Mouse (Mus musculus): Measurements from ENCODE around the gene Pdk1. TPM values are rescaled to one million over a fixed set of nuclear protein-coding genes. Genes with fewer than 3 reads are reported as not detected.

The Pdk1 gene
- polyA plus RNA-seq, 1 experiment from 2014 or later, result 14.3 TPM

GRCm38 (mm10) chr2:71867480-71867879 lies 5.5 kb upstream of the Pdk1 start:
- Histone ChIP-seq H3K36me3 (ENCODE audit: control insufficient read depth, insufficient read depth) (no peaks in the 10 kb centered on the region), H3K27ac (ENCODE audit: low read depth, low read length) (no peak overlapping the region), H3K4me1 (replicated peaks; ENCODE audit: control insufficient read depth, insufficient read depth, low read length) (0 out of 2 replicates have a peak, but pooled peaks cover 3% of the 10 kb centered on the region), H3K4me2 (replicated peaks; ENCODE audit: low read depth) (no peak overlapping the region), H3K4me3 (ENCODE audit: low read depth, low read length) (no peak overlapping the region), H3K9ac (ENCODE audit: low read depth, low read length) (no peak overlapping the region), H3K9me3 (ENCODE audit: control insufficient read depth) (no peaks in the 10 kb centered on the region), H3K27me3 (replicated peaks; ENCODE audit: control insufficient read depth, insufficient read depth, low read length) (no peaks in the 10 kb centered on the region)
- TF ChIP-seq CTCF (IDR thresholded peaks at IDR 0.05; ENCODE audit: low read depth), result no peak
- 46% methylated on average over 5 of the region's 5 CpGs for WGBS
- ATAC-seq, result no peak

GRCm38 (mm10) chr2:71868256-71868655 lies 4.8 kb upstream of the Pdk1 start:
- Histone ChIP-seq H3K9ac (ENCODE audit: low read depth, low read length) (no peak overlapping the region), H3K27me3 (replicated peaks; ENCODE audit: control insufficient read depth, insufficient read depth, low read length) (no peaks in the 10 kb centered on the region), H3K4me3 (ENCODE audit: low read depth, low read length) (no peak overlapping the region), H3K4me2 (replicated peaks; ENCODE audit: low read depth) (no peak overlapping the region), H3K9me3 (ENCODE audit: control insufficient read depth) (no peaks in the 10 kb centered on the region), H3K36me3 (ENCODE audit: control insufficient read depth, insufficient read depth) (no peaks in the 10 kb centered on the region), H3K4me1 (replicated peaks; ENCODE audit: control insufficient read depth, insufficient read depth, low read length) (0 out of 2 replicates have a peak, but pooled peaks cover 3% of the 10 kb centered on the region), H3K27ac (ENCODE audit: low read depth, low read length) (no peak overlapping the region)
- TF ChIP-seq CTCF (IDR thresholded peaks at IDR 0.05; ENCODE audit: low read depth), result no peak
- WGBS, result 84% methylated on average over 1 of the region's 1 CpGs
- no peak for ATAC-seq

- no peaks in the 10 kb centered on the region for H3K36me3 ChIP-seq (ENCODE audit: control insufficient read depth, insufficient read depth)
- H3K27me3 ChIP-seq (replicated peaks; ENCODE audit: control insufficient read depth, insufficient read depth, low read length), result no peaks in the 10 kb centered on the region
- H3K4me3 ChIP-seq (ENCODE audit: low read depth, low read length), result peak overlapping the region; percentile 78; the same call in 1 of the 2 replicates
- peak overlapping the region; percentile 90 for H3K4me2 ChIP-seq (replicated peaks; ENCODE audit: low read depth)
- no peak for ATAC-seq
- no peak overlapping the region for H3K9ac ChIP-seq (ENCODE audit: low read depth, low read length)
- H3K9me3 ChIP-seq (ENCODE audit: control insufficient read depth), result no peaks in the 10 kb centered on the region
- no peak for TF ChIP-seq CTCF (IDR thresholded peaks at IDR 0.05; ENCODE audit: low read depth)
- no peak overlapping the region for H3K27ac ChIP-seq (ENCODE audit: low read depth, low read length)
- H3K4me1 ChIP-seq (replicated peaks; ENCODE audit: control insufficient read depth, insufficient read depth, low read length), result no peaks in the 10 kb centered on the region
- 69% methylated on average over 10 of the region's 10 CpGs for WGBS
These were observed 883 bp upstream of the Pdk1 start for GRCm38 (mm10) chr2:71872141-71872540.

DNA sequence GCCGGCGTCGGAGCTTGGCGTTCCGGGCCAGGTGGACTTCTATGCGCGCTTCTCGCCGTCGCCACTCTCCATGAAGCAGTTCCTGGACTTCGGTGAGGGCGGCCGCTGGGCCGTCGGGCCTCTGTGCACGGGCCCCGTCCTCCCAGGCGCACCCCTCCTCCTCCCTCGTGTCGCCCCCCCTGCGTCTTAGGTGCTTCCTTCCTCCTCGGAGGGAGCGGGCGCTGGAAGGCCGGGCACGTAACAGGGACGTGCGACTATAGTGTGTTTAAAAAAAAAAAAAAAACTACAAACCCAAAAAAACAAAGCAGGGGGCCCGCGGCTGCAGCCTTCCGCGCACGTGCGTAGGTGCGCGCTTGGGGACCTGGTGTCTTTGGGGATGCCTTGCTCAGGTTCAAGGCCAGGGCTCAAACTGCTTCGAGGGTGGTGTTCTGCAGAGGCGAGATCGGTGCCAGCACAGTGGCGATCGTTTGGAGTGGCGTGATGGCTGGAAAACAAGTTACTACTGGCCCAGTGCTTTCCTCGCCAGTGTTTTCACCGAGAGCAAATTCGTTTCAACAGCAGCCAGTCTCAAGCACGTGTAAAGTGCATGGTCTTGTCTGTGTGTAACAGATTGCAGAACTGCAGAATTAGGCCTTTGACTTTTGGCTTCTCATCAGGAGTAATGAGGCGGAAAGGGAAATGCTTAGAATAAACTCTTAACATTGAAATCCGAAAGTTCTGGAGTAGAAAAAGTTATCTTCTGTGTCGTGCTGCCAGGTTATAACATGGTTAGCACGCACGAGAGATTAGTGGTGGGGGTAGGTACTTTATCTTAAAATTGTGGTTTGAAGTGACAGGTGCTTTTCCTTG lies 674 bp downstream of the Pdk1 start:
- 2% methylated on average over 51 of the region's 51 CpGs for WGBS
- ATAC-seq, result peak; percentile 62

DNA sequence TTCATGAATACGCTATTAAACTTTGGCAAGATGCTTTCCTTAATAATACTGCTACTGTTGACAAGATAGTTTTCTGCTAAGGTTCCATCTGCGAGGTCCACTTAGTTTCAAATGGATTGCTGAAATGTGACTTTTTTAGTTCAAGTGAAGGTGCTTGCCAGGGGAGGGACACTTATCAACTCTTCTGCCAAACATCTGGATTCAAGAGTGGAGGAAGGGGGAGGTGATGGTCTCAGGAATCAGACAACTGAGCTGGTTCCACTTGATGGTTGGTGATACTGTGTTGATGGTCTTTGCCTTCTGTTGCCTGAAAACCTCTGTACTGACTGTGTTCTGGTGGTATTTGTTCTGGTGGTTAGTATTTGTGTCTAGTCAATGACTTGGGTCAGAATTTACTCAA lies 1.4 kb downstream of the Pdk1 start:
- no peak overlapping the region for H3K27ac ChIP-seq (ENCODE audit: low read depth, low read length)
- H3K36me3 ChIP-seq (ENCODE audit: control insufficient read depth, insufficient read depth), result no peaks in the 10 kb centered on the region
- peak overlapping the region; percentile 78; the same call in 1 of the 2 replicates for H3K4me3 ChIP-seq (ENCODE audit: low read depth, low read length)
- H3K4me1 ChIP-seq (replicated peaks; ENCODE audit: control insufficient read depth, insufficient read depth, low read length), result no peaks in the 10 kb centered on the region
- H3K27me3 ChIP-seq (replicated peaks; ENCODE audit: control insufficient read depth, insufficient read depth, low read length), result no peaks in the 10 kb centered on the region
- peak overlapping the region; percentile 90 for H3K4me2 ChIP-seq (replicated peaks; ENCODE audit: low read depth)
- no peak overlapping the region for H3K9ac ChIP-seq (ENCODE audit: low read depth, low read length)
- TF ChIP-seq CTCF (IDR thresholded peaks at IDR 0.05; ENCODE audit: low read depth), result no peak
- no peak for ATAC-seq
- 64% methylated on average over 2 of the region's 2 CpGs for WGBS
- no peaks in the 10 kb centered on the region for H3K9me3 ChIP-seq (ENCODE audit: control insufficient read depth)

More for the DNA sequence above, 674 bp downstream of the Pdk1 start:
- peak overlapping the region; percentile 90 for H3K4me2 ChIP-seq (replicated peaks; ENCODE audit: low read depth)
- peak overlapping the region; percentile 95 for H3K27ac ChIP-seq (ENCODE audit: low read depth, low read length)
- H3K9me3 ChIP-seq (ENCODE audit: control insufficient read depth), result no peaks in the 10 kb centered on the region
- no peaks in the 10 kb centered on the region for H3K27me3 ChIP-seq (replicated peaks; ENCODE audit: control insufficient read depth, insufficient read depth, low read length)
- peak overlapping the region; percentile 78 for H3K4me3 ChIP-seq (ENCODE audit: low read depth, low read length)
- no peaks in the 10 kb centered on the region for H3K36me3 ChIP-seq (ENCODE audit: control insufficient read depth, insufficient read depth)
- peak overlapping the region; percentile 86 for H3K9ac ChIP-seq (ENCODE audit: low read depth, low read length)
- no peak for TF ChIP-seq CTCF (IDR thresholded peaks at IDR 0.05; ENCODE audit: low read depth)
- H3K4me1 ChIP-seq (replicated peaks; ENCODE audit: control insufficient read depth, insufficient read depth, low read length), result no peaks in the 10 kb centered on the region

- Histone ChIP-seq H3K27ac (ENCODE audit: low read depth, low read length) (no peak overlapping the region), H3K9ac (ENCODE audit: low read depth, low read length) (no peak overlapping the region), H3K36me3 (ENCODE audit: control insufficient read depth, insufficient read depth) (no peaks in the 10 kb centered on the region), H3K4me3 (ENCODE audit: low read depth, low read length) (no peak overlapping the region), H3K27me3 (replicated peaks; ENCODE audit: control insufficient read depth, insufficient read depth, low read length) (no peaks in the 10 kb centered on the region), H3K4me2 (replicated peaks; ENCODE audit: low read depth) (no peak overlapping the region), H3K4me1 (replicated peaks; ENCODE audit: control insufficient read depth, insufficient read depth, low read length) (no peaks in the 10 kb centered on the region), H3K9me3 (ENCODE audit: control insufficient read depth) (no peaks in the 10 kb centered on the region)
- 80% methylated on average over 2 of the region's 2 CpGs for WGBS
- no peak for TF ChIP-seq CTCF (IDR thresholded peaks at IDR 0.05; ENCODE audit: low read depth)
- ATAC-seq, result no peak
These were observed 1.8 kb downstream of the Pdk1 start for GRCm38 (mm10) chr2:71874836-71875235.
